Mouse (Mus musculus) ovary, adult 10 weeks (tissue): ENCODE results near the gene Snapc1. TPM values are rescaled to one million over a fixed set of nuclear protein-coding genes. Genes with fewer than 3 reads are reported as not detected.

ENCODE experiments used
- polyA plus RNA-seq: library from polyadenylated mRNA; stranded (reverse); fragments of 350-450 nt; fragmentation: Illumina TruSeq; extraction: RNeasy Lipid Tissue Mini Kit (QIAGEN cat#74804); gene quantifications from one replicate; pipeline ENCODE4 v1.2.3, GENCODE M21; 2014

The Snapc1 gene
- polyA plus RNA-seq, result 21.0 TPM

GRCm38 (mm10) chr12:73964291-73965281, at the start of gene Snapc1:
TSS of gene Snapc1 (plus strand) at chr12:73964481.

DNA sequence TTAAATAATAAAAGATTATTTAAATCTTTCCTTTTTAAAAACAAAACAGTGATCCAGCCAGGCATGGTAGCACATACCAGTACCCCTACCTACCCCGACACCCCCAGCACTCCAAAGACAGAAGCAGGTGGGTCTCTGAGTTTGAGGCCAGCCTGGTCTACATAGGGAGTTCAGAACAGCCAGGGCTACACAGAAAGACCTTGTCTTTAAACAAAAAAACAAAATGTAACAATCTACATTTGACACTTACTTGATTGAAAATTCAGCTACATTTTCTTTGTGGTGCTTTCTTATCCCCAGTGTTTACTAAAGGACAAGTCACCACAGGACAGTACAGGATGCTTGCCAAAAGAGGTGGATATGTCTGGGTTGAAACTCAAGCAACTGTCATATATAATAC, 26.9 kb upstream of the Snapc1 start, which contains the start of gene Gm49321:
Gene Gm49321, plus strand, starts transcription at position 301 of the 400 bp plus-strand sequence.

DNA sequence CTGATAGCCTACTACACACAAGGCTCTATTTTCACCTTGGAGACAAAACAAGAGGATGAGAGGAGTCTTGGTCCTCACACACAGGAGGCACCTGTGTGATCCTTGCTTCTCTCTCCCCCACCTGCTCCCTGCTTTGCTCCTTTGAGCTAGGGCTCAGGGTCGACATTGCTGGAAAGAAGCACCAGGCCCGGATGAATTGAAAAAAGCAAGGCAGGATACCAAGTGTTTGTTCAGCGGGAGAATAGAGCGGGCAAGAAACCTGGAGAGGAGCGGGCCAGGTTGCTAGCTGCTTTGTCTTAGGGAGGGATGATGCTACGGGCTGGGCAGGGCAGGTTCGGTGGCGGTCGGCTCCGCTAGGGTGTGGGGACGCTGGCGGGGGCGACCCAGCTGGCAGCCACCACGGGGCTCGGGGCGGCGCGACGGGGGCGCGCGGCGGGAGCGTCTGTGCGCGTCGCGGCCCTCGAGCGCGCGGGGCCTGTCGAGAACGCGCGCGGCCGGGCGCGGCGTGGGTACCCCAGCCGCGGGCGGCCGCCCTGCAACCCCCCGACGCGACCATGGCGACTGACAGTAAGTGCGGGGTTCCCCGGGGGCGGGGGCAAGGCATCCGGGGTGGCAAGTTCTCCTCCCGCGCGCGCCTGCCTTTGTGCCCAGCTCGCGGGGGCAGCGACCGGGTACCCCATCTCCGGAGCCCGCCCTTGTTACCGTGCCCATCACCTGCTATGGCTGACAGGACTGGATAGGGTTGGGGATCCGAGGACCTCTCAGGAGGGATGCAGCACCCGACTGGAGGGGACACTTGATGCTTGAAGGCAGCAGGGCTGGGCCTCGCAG, 33.2 kb downstream of the Snapc1 start, which contains the start of gene Syt16:
Gene Syt16, plus strand, starts transcription at position 365 of the 831 bp plus-strand sequence.

Other genes with a start within 250 kb of the Snapc1 start
- 472 TPM for gene Hif1a, start 63.1 kb upstream of the Snapc1 start, polyA plus RNA-seq
- gene Gm49321, start 26.8 kb upstream of the Snapc1 start, polyA plus RNA-seq, result not detected
- gene Syt16, start 33.2 kb downstream of the Snapc1 start, polyA plus RNA-seq, result 1.3 TPM